Mouse (Mus musculus) G1E-ER4 (cell line): ENCODE measurements around the gene E2f7. TPM values are rescaled to one million over a fixed set of nuclear protein-coding genes. Genes with fewer than 3 reads are reported as not detected.

ENCODE experiments used
- GATA1 ChIP-seq: IDR thresholded peaks from one replicate; pipeline ENCODE4 v1.8.0; 2012; ENCODE audit warnings: low read length, inconsistent platforms
- polyA plus RNA-seq: library from polyadenylated mRNA; stranded (reverse); fragments of >175 nt; gene quantifications from 2 replicates; pipeline ENCODE4 v1.2.3, GENCODE M21; 2012

The E2f7 gene
- polyA plus RNA-seq, 1 experiment, result 52.7 TPM

- TF ChIP-seq GATA1, result no peak
Observed at GRCm38 (mm10) chr10:110756271-110756793, 11.1 kb downstream of the E2f7 start.

- no peak for TF ChIP-seq GATA1
Observed at GRCm38 (mm10) chr10:110762134-110762884, 17.1 kb downstream of the E2f7 start.

- TF ChIP-seq GATA1, result no peak
Observed at GRCm38 (mm10) chr10:110763416-110763815, 18.2 kb downstream of the E2f7 start.

GRCm38 (mm10) chr10:110769538-110769937, 24.3 kb downstream of the E2f7 start:
- TF ChIP-seq GATA1, result no peak

GRCm38 (mm10) chr10:110773201-110773600, 28.0 kb downstream of the E2f7 start:
- no peak for TF ChIP-seq GATA1

- TF ChIP-seq GATA1, result no peak
Observed at GRCm38 (mm10) chr10:110773878-110774277, 28.6 kb downstream of the E2f7 start.

GRCm38 (mm10) chr10:110781772-110782171, 36.5 kb downstream of the E2f7 start:
- no peak for TF ChIP-seq GATA1

GRCm38 (mm10) chr10:110782655-110783054, 37.4 kb downstream of the E2f7 start:
- no peak for TF ChIP-seq GATA1

- no peak for TF ChIP-seq GATA1
Observed at GRCm38 (mm10) chr10:110788049-110788752, 43.0 kb downstream of the E2f7 start.

- TF ChIP-seq GATA1, result no peak
Observed at GRCm38 (mm10) chr10:110789683-110790082, 44.4 kb downstream of the E2f7 start.

GRCm38 (mm10) chr10:110793150-110793787, 48.0 kb downstream of the E2f7 start:
- TF ChIP-seq GATA1, result no peak

- no peak for TF ChIP-seq GATA1
Observed at GRCm38 (mm10) chr10:110794564-110795205, 49.4 kb downstream of the E2f7 start.

- TF ChIP-seq GATA1, result no peak
Observed at GRCm38 (mm10) chr10:110795206-110795796, 50.1 kb downstream of the E2f7 start.

GRCm38 (mm10) chr10:110801296-110801695, 56.1 kb downstream of the E2f7 start:
- TF ChIP-seq GATA1, result no peak

GRCm38 (mm10) chr10:110804279-110805024, 59.2 kb downstream of the E2f7 start:
- TF ChIP-seq GATA1, result no peak
